Mouse (Mus musculus): ENCODE data around the gene Paqr3.

DNA sequence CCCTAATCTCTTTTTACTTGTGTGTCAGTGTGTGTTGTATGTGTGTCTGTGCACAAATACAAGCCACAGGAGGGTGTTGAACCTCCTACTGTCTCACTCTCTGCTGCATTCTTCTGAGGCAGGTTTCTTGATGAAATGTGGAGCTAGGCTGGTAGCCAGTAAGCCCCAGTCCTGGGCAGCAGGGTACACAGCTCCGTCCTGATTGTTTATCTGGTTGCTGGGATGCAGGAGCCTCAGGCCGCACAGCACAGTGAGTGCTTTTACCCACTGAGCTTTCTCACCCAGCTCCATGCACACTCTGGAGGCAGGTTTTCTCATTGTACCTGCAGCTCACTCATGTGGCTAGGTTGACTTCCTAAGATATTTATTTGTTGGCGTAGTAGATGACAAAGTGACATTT is 50.5 kb downstream of the Paqr3 start:
- TF ChIP-seq EP300 (IDR thresholded peaks at IDR 0.05; ENCODE audit: low read depth in 1 of 2, low read length in 2 of 2) (no peak), CTCF (IDR thresholded peaks at IDR 0.05 in 2 of 3, conservative IDR thresholded peaks at IDR 0.05 in 1 of 3; ENCODE audit: control insufficient read depth in 1 of 3, insufficient read depth in 1 of 3, low read depth in 2 of 3, low read length in 3 of 3, poor library complexity in 1 of 3, severe bottlenecking in 1 of 3) (no peak), MXI1 (IDR thresholded peaks at IDR 0.05; ENCODE audit: low read depth, low read length) (no peak), MAFK (IDR thresholded peaks at IDR 0.05; ENCODE audit: borderline replicate concordance, low read depth, low read length) (no peak), RCOR1 (IDR thresholded peaks at IDR 0.05; ENCODE audit: low read depth, low read length) (no peak), JUND (IDR thresholded peaks at IDR 0.05; ENCODE audit: low read depth, low read length) (no peak), POLR2A (IDR thresholded peaks at IDR 0.05; ENCODE audit: control insufficient read depth in 1 of 2, insufficient read depth in 1 of 2, low read depth in 1 of 2, low read length in 2 of 2, poor library complexity in 1 of 2) (no peak), MYB (IDR thresholded peaks at IDR 0.05; ENCODE audit: low read depth, low read length) (no peak)

All from MEL (cell line).